Mouse (Mus musculus) testis, adult 2 months (tissue): ENCODE results near the gene Rack1.

Experiments
- CTCF ChIP-seq: fragments of 200-500 bp; IDR thresholded peaks from 2 replicates; pipeline ENCODE4 v1.5.1; 2012; ENCODE audit warnings: low read depth, mild to moderate bottlenecking, inconsistent platforms, low read length, moderate library complexity; ENCODE audit not compliant: control insufficient read depth, insufficient read depth, insufficient replicate concordance
- POLR2A ChIP-seq: fragments of 200-500 bp; IDR thresholded peaks from 2 replicates; pipeline ENCODE4 v1.6.1; 2012; ENCODE audit warnings: low read depth, mild to moderate bottlenecking, inconsistent platforms, low read length, moderate library complexity; ENCODE audit not compliant: control insufficient read depth

DNA sequence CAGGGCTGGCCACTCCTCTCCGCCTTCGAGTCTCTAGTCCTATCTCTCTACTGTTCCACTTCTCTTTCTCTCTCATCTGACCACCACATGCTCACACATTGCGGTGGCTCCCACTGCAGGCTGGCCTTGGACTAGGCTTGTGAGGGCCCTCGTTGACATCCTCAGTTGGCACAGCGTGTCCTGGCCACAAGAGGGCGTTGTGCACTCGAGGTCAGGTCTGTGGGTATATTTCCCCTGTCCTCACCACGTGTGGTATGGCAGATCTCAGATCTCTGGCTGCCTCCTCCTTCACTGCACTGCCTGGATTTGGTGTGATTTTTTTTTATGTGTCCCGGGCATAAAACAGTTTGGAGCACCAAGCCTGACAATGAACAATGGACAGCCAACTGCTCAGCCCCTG is 23.5 kb upstream of the Rack1 start:
- TF ChIP-seq CTCF: peak; percentile 85; the same call in 1 of the 2 replicates
- no peak for TF ChIP-seq POLR2A
